ENCODE assay signal across 8 mouse cellular contexts in the genomic region with DNA sequence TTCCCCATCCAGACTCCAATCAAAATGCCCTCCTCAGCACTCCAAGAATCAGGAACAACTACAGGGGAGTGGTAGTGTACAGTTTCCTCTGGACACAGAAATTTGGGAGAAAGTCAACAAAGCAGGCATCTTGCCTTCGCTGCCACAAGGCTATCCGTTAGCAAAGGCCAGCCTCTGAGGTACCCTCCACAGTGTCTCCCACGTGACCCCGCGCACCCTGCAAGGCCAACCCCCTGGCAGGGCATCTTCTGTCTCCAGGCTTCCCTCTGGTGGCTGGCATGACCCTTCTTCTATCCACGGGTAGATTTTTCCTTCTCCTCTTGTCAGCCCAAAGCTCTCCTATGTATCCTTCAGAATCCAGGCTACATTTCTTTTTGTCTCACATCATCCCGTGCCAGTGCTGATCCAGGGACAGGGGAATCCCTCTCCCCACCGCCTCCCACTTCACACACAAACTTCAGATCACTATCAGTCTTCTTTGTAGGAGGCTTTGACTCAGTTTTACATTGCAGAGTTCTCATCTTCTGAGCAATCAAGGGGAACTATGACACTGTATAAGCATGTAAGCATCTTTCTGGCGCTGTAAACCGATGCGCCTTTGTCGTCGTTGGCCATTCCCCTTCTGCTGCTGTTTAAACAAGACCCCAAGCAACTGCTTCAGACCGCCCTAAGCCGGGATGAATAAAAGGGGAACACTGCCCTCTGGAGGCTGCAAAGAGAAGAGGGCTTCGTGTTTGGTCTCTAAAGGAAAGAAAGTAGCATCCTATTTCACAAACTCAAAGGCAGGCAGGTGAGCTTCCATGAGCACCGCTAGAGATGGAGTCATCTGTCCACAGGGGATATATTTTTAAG.
DNase-seq lines count a peak whose midpoint lies in the region; ATAC-seq and TF ChIP-seq lines count a peak whose summit lies in the region.

No protein-coding gene starts in this region.

- no peaks in the 10 kb centered on the region for H3K9me3 ChIP-seq in lung, embryonic 16.5 days (ENCODE audit: control insufficient read depth, low read length)

- no peak overlapping the region for H3K4me2 ChIP-seq in lung, embryonic 16.5 days (ENCODE audit: low read depth, low read length)

- no peak for TF ChIP-seq CTCF in thymus, adult 2 months (IDR thresholded peaks at IDR 0.05; ENCODE audit: borderline replicate concordance, control insufficient read depth, extremely low read depth, insufficient read depth, low read length, poor library complexity)
- peak; percentile 53 for TF ChIP-seq CTCF in kidney, adult 2 months (conservative IDR thresholded peaks at IDR 0.05; ENCODE audit: insufficient read depth, insufficient read length, low read depth, low read length)

- DNase-seq in thymus, adult 2 months, result peak; percentile 2
- no peak for DNase-seq in thymus, adult 18-20 months
- DNase-seq in cerebellum, adult 9-11 months, result peak; percentile 3
- peak; percentile 8 for DNase-seq in kidney, adult 2 months
- peak; percentile 60 to 78 for DNase-seq in right cerebral cortex, postnatal 10 days (ENCODE audit: low spot score in 2 of 2)

- no peaks in the 10 kb centered on the region for H3K36me3 ChIP-seq in thymus, adult 2 months (ENCODE audit: control insufficient read depth, insufficient read depth, low read length)
- no peaks in the 10 kb centered on the region for H3K36me3 ChIP-seq in kidney, adult 2 months (ENCODE audit: control insufficient read depth, insufficient read depth, low read length)
- no peaks in the 10 kb centered on the region for H3K36me3 ChIP-seq in lung, embryonic 16.5 days (ENCODE audit: control insufficient read depth, insufficient read depth, low read length)

- no peaks in the 10 kb centered on the region for H3K4me1 ChIP-seq in thymus, adult 2 months (replicated peaks; ENCODE audit: control insufficient read depth, insufficient read depth, low read length)
- H3K4me1 ChIP-seq in kidney, adult 2 months (ENCODE audit: control insufficient read depth, insufficient read depth, low read length), result no peaks in the 10 kb centered on the region
- H3K4me1 ChIP-seq in lung, embryonic 16.5 days (replicated peaks; ENCODE audit: control insufficient read depth, insufficient read depth, low read length), result no peaks in the 10 kb centered on the region

- TF ChIP-seq POLR2A in thymus, adult 2 months (IDR thresholded peaks at IDR 0.05; ENCODE audit: control insufficient read depth, extremely low read depth, insufficient read depth, low read length, poor library complexity), result no peak
- TF ChIP-seq POLR2A in kidney, adult 2 months (IDR thresholded peaks at IDR 0.05; ENCODE audit: low read depth, low read length), result no peak

- no peak overlapping the region for H3K27ac ChIP-seq in thymus, adult 2 months (ENCODE audit: control insufficient read depth, insufficient read depth, low read length)
- H3K27ac ChIP-seq in kidney, adult 2 months (ENCODE audit: insufficient read depth, low read depth, low read length), result no peak overlapping the region
- H3K27ac ChIP-seq in lung, embryonic 16.5 days (ENCODE audit: low read length), result no peak overlapping the region

- no peaks in the 10 kb centered on the region for H3K27me3 ChIP-seq in thymus, adult 2 months (ENCODE audit: control insufficient read depth, insufficient read depth, low read length)
- no peaks in the 10 kb centered on the region for H3K27me3 ChIP-seq in kidney, adult 2 months (replicated peaks; ENCODE audit: control insufficient read depth, insufficient read depth, low read length)
- H3K27me3 ChIP-seq in lung, embryonic 16.5 days (ENCODE audit: control insufficient read depth, insufficient read depth, low read depth, low read length), result no peaks in the 10 kb centered on the region

- ATAC-seq in frontal cortex, adult (ENCODE audit: low TSS enrichment), result peak; percentile 44; the same call in 1 of the 2 replicates
- ATAC-seq in lung, embryonic 16.5 days (ENCODE audit: low read depth), result peak; percentile 31; the same call in 1 of the 2 replicates
- no peak for ATAC-seq in megakaryocyte, adult 5-6 weeks (ENCODE audit: poor library complexity, severe bottlenecking)

- H3K4me3 ChIP-seq in thymus, adult 2 months (ENCODE audit: control insufficient read depth, insufficient read depth, low read length), result no peak overlapping the region
- H3K4me3 ChIP-seq in kidney, adult 2 months (ENCODE audit: insufficient read depth, low read depth, low read length), result no peak overlapping the region
- H3K4me3 ChIP-seq in lung, embryonic 16.5 days (ENCODE audit: low read length), result no peak overlapping the region

- H3K9ac ChIP-seq in lung, embryonic 16.5 days (ENCODE audit: low read length), result no peak overlapping the region

- WGBS in thymus, adult 2 months, result 33% methylated on average over 17 of the region's 17 CpGs
- 27% methylated on average over 17 of the region's 17 CpGs for WGBS in kidney, adult 2 months
- WGBS in lung, embryonic 16.5 days, result 29% methylated on average over 17 of the region's 17 CpGs

Comparison
In these comparisons a context has a peak if more than half of its experiments do, and no peak if none do; other contexts are left out.
1. DNase-seq: peak in thymus, adult 2 months (single experiment), cerebellum, adult 9-11 months (single experiment), kidney, adult 2 months (single experiment) and right cerebral cortex, postnatal 10 days (2 of 2); none in thymus, adult 18-20 months (0 of 2).